Mouse (Mus musculus) cortical plate, adult 2 months (tissue): Measurements from ENCODE around the gene Narfl.

Experiments
- CTCF ChIP-seq: fragments of 200-500 bp; IDR thresholded peaks from 2 replicates; pipeline ENCODE4 v1.5.1; 2011; ENCODE audit warnings: mild to moderate bottlenecking, control low read depth, low read length; ENCODE audit not compliant: insufficient read depth; ENCODE audit errors: extremely low read depth
- POLR2A ChIP-seq: fragments of 200-500 bp; IDR thresholded peaks from 2 replicates; pipeline ENCODE4 v1.6.1; 2011; ENCODE audit warnings: mild to moderate bottlenecking, low read length, control low read depth; ENCODE audit not compliant: insufficient read depth; ENCODE audit errors: extremely low read depth

- TF ChIP-seq POLR2A, result no peak
- no peak for TF ChIP-seq CTCF
Observed at GRCm38 (mm10) chr17:25756378-25757242, 17.0 kb upstream of the Narfl start.
